Comparison of ENCODE assay signal across 8 mouse cellular contexts in the genomic region with DNA sequence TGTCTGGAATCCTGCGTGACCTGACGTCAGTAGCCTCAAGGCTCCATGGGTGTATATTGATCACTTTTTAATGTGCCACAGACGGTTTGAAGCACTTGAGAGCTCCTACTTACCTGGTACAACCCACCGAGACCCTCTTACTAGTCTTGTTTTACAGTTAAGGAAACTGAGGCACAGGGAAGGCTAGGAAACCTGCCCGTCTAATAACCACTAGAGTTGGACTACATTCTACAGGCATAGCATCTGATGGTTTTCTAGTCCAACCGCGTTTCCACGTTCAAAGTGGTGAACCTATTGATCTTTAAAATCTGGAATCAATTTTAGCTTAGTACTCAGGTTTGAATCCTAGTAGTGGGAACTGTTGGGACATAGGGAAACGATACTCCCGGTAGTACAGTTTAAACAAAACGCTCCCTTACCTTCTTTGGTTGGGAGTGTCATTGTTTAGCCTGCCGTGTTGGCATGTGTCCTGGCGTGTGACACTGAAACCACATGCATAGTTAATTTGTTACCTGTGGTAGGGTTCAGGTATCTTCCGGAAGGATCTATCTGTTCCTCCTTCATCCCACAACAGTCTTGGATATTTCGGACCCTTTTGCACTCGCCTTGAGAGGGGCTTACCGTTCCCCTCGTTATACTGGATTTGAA. TPM values are rescaled to one million over a fixed set of nuclear protein-coding genes. Genes with fewer than 3 reads are reported as not detected.
DNase-seq lines count a peak whose midpoint lies in the region; ATAC-seq and TF ChIP-seq lines count a peak whose summit lies in the region.

No protein-coding gene starts in this region.

- no peak for TF ChIP-seq CTCF in liver, adult 2 months (IDR thresholded peaks at IDR 0.05; ENCODE audit: low read depth, low read length)

- ATAC-seq in embryonic facial prominence, embryonic 13.5 days (ENCODE audit: insufficient number of reproducible peaks, insufficient read depth, low FRiP score, low TSS enrichment, low read depth), result no peak
- no peak for ATAC-seq in intestine, embryonic 14.5 days (replicated peaks; ENCODE audit: low FRiP score, low TSS enrichment, low read depth)

- TF ChIP-seq POLR2A in liver, adult 2 months (IDR thresholded peaks at IDR 0.05; ENCODE audit: extremely low read depth, insufficient read depth, low read length), result no peak

- H3K79me2 ChIP-seq in liver, adult 2 months (ENCODE audit: control insufficient read depth, insufficient read depth, low read length), result peaks cover 2% of the 10 kb centered on the region; the same call in 1 of the 2 replicates

- 6% methylated on average over 18 of the region's 18 CpGs for WGBS in liver, adult 2 months
- WGBS in embryonic facial prominence, embryonic 13.5 days, result 13% methylated on average over 18 of the region's 18 CpGs
- 22% methylated on average over 18 of the region's 18 CpGs for WGBS in intestine, embryonic 14.5 days
- 31% methylated on average over 18 of the region's 18 CpGs for WGBS in midbrain, embryonic 10.5 days

- peak overlapping the region; percentile 76 for H3K4me2 ChIP-seq in embryonic facial prominence, embryonic 13.5 days
- peak overlapping the region; percentile 91 for H3K4me2 ChIP-seq in intestine, embryonic 14.5 days (ENCODE audit: low read length)

- H3K4me1 ChIP-seq in liver, adult 2 months (ENCODE audit: control insufficient read depth, insufficient read depth, low read length), result peaks cover 9% of the 10 kb centered on the region; the same call in 1 of the 2 replicates
- peaks cover 17% of the 10 kb centered on the region for H3K4me1 ChIP-seq in embryonic facial prominence, embryonic 13.5 days
- peaks cover 16% of the 10 kb centered on the region for H3K4me1 ChIP-seq in intestine, embryonic 14.5 days (replicated peaks; ENCODE audit: control insufficient read depth, insufficient read depth, low read length)
- H3K4me1 ChIP-seq in midbrain, embryonic 10.5 days, result peaks cover 28% of the 10 kb centered on the region

- peaks cover 14% of the 10 kb centered on the region; the same call in 1 of the 2 replicates for H3K36me3 ChIP-seq in liver, adult 2 months (ENCODE audit: control insufficient read depth, insufficient read depth, low read length)
- peaks cover 35% of the 10 kb centered on the region for H3K36me3 ChIP-seq in embryonic facial prominence, embryonic 13.5 days
- peaks cover 36% of the 10 kb centered on the region for H3K36me3 ChIP-seq in intestine, embryonic 14.5 days (ENCODE audit: control insufficient read depth, insufficient read depth, low read length)
- peaks cover 46% of the 10 kb centered on the region for H3K36me3 ChIP-seq in midbrain, embryonic 10.5 days

- peak; percentile 82 for DNase-seq in liver, adult 2 months (ENCODE audit: extremely low read depth, low read depth, low spot score)
- no peak for DNase-seq in liver
- no peak for DNase-seq in intestine, embryonic 14.5 days (ENCODE audit: low spot score)
- DNase-seq in midbrain, embryonic 10.5 days (ENCODE audit: low spot score), result no peak
- DNase-seq in thymus, postnatal 4 days, result no peak
- DNase-seq in spleen, postnatal 14 days (ENCODE audit: low spot score in 2 of 2), result no peak
- no peak for DNase-seq in layer of hippocampus, adult 9-10 months (ENCODE audit: low spot score)

- H3K27me3 ChIP-seq in liver, adult 2 months (ENCODE audit: control insufficient read depth, insufficient read depth, low read length), result no peaks in the 10 kb centered on the region
- H3K27me3 ChIP-seq in embryonic facial prominence, embryonic 13.5 days, result no peaks in the 10 kb centered on the region
- no peaks in the 10 kb centered on the region for H3K27me3 ChIP-seq in intestine, embryonic 14.5 days (replicated peaks; ENCODE audit: control insufficient read depth, insufficient read depth, low read length)
- H3K27me3 ChIP-seq in midbrain, embryonic 10.5 days (ENCODE audit: low read depth, poor library complexity, severe bottlenecking), result no peaks in the 10 kb centered on the region

- peak overlapping the region; percentile 89 for H3K4me3 ChIP-seq in liver, adult 2 months (ENCODE audit: insufficient read depth, low read depth, low read length)
- peak overlapping the region; percentile 87 for H3K4me3 ChIP-seq in embryonic facial prominence, embryonic 13.5 days
- peak overlapping the region; percentile 89 for H3K4me3 ChIP-seq in intestine, embryonic 14.5 days (ENCODE audit: low read depth, low read length)
- H3K4me3 ChIP-seq in midbrain, embryonic 10.5 days, result peak overlapping the region; percentile 99

- H3K9me3 ChIP-seq in embryonic facial prominence, embryonic 13.5 days, result no peaks in the 10 kb centered on the region; the same call in 1 of the 2 replicates
- no peaks in the 10 kb centered on the region for H3K9me3 ChIP-seq in intestine, embryonic 14.5 days (ENCODE audit: control insufficient read depth, low read length)
- no peaks in the 10 kb centered on the region for H3K9me3 ChIP-seq in midbrain, embryonic 10.5 days (replicated peaks)

- H3K9ac ChIP-seq in liver, adult 2 months (ENCODE audit: low read depth, low read length), result peak overlapping the region; percentile 95
- peak overlapping the region; percentile 97 for H3K9ac ChIP-seq in embryonic facial prominence, embryonic 13.5 days
- H3K9ac ChIP-seq in intestine, embryonic 14.5 days (ENCODE audit: low read length), result peak overlapping the region; percentile 97

- peak overlapping the region; percentile 94 for H3K27ac ChIP-seq in liver, adult 2 months (replicated peaks; ENCODE audit: insufficient read depth, low read depth, low read length)
- H3K27ac ChIP-seq in embryonic facial prominence, embryonic 13.5 days, result peak overlapping the region; percentile 99
- H3K27ac ChIP-seq in intestine, embryonic 14.5 days (ENCODE audit: low read depth), result peak overlapping the region; percentile 98
- H3K27ac ChIP-seq in midbrain, embryonic 10.5 days (replicated peaks), result peak overlapping the region; percentile 99

RNA-seq across cellular contexts. Expression of a gene that starts 1.1 kb away (rescaled TPM):
- total RNA-seq in liver, adult 2 months (2014; rRNA removed), result 11.9 and 12.6 TPM in 2 replicates
- polyA plus RNA-seq in liver, adult 2 months (2012; rRNA removed), result 3.8 and 3.9 TPM in 2 replicates
- 15.6 and 16.1 TPM in 2 replicates for polyA plus RNA-seq in embryonic facial prominence, embryonic 13.5 days (2015; fragmentation: Nextera tagmentation; extraction: Ambion mirVana)
- polyA plus RNA-seq in intestine, embryonic 14.5 days (2014; fragmentation: Nextera tagmentation; extraction: Ambion mirVana), result 18.0 and 20.1 TPM in 2 replicates
- 13.5 and 14.4 TPM in 2 replicates for polyA plus RNA-seq in midbrain, embryonic 10.5 days (2016; fragmentation: Nextera tagmentation; extraction: Ambion mirVana)

RNA-seq across cellular contexts. Expression of a gene that starts 1.1 kb away (rescaled TPM):
- total RNA-seq in liver, adult 2 months (2014; rRNA removed), result 12.1 and 13.5 TPM in 2 replicates
- 3.1 and 3.3 TPM in 2 replicates for polyA plus RNA-seq in liver, adult 2 months (2012; rRNA removed)
- polyA plus RNA-seq in embryonic facial prominence, embryonic 13.5 days (2015; fragmentation: Nextera tagmentation; extraction: Ambion mirVana), result 23.2 and 24.6 TPM in 2 replicates
- polyA plus RNA-seq in intestine, embryonic 14.5 days (2014; fragmentation: Nextera tagmentation; extraction: Ambion mirVana), result 23.9 and 26.0 TPM in 2 replicates
- 16.5 and 17.8 TPM in 2 replicates for polyA plus RNA-seq in midbrain, embryonic 10.5 days (2016; fragmentation: Nextera tagmentation; extraction: Ambion mirVana)
